Mouse (Mus musculus): ENCODE data around the gene Rgs2. TPM values are rescaled to one million over a fixed set of nuclear protein-coding genes. Genes with fewer than 3 reads are reported as not detected.

Gene Rgs2
- total RNA-seq, 2 experiments from 2014 or later, result 59.3 to 60.5 TPM

DNA sequence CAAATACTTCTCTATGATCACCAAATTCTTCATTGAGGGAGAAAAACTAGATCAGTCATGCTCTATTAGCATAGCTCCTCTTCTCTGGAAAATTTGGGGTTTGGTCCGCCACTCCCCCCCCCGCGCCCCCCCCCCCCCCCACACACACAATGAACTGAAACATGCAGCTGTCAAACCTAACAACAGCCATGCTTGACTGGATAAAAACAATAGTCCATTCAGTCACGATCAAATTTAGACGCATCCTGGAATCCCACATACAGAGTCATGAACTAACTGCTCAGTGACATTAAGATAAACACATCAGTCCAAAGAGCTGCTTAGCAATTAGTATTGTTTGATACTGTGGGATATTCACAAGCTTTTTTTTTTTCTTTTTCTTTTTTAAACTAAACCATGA is 14.2 kb downstream of the Rgs2 start:
- no peak for DNase-seq (ENCODE audit: extremely low spot score in 1 of 2, low spot score in 2 of 2)
- intact Hi-C loops (cut with DNase I), result no loop called here

DNA sequence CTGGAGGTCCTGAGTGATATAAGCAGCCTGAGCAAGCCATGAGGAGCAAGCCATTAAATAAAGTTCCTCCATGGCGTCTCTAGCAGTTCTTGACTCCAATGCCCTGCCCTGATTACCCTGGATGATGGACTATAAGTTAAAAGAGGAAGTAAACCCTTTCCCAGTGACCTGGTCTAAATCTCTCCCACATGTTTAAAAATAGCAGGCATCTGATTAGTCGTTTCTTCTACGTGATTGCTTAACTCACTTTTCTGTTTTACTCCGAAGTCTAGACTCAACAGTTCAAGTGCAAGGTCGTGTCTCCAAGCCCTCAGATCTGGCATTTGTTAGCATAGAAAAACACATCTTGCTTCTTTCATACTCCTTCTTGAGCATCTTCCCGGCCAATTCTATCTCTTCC is 15.2 kb downstream of the Rgs2 start:
- no peak for DNase-seq (ENCODE audit: extremely low spot score in 1 of 2, low spot score in 2 of 2)
- intact Hi-C loops (cut with DNase I), result no loop called here

DNA sequence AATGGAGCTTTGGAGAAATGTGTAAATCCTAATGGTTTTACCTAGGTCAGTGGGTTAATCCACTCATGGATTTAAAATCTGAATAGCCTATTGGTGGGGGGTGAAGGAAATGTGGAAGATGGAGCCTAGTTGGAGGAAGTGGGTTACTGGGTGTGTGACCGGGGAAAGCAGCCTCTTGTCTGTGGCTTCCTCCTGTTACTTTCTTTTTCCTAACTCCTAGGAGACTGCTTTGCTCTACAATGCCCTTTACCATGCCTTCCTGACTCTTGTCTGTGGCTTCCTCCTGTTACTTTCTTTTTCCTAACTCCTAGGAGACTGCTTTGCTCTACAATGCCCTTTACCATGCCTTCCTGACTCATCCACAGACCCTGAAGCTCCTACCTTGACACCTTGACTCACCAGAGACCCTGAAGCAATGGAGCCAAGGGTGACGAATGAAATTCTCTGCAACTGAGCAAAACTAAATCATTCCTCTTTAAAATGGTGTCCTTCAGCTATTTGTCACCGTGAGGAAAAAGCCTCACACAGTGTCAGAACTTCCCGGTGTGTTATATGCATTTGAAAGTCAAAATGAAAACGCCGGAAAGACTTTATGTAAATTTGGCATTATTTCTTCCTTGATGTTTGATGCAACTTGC is 18.9 kb downstream of the Rgs2 start:
- intact Hi-C loops (cut with DNase I), result no loop called here
- DNase-seq (ENCODE audit: extremely low spot score in 1 of 2, low spot score in 2 of 2), result no peak

DNA sequence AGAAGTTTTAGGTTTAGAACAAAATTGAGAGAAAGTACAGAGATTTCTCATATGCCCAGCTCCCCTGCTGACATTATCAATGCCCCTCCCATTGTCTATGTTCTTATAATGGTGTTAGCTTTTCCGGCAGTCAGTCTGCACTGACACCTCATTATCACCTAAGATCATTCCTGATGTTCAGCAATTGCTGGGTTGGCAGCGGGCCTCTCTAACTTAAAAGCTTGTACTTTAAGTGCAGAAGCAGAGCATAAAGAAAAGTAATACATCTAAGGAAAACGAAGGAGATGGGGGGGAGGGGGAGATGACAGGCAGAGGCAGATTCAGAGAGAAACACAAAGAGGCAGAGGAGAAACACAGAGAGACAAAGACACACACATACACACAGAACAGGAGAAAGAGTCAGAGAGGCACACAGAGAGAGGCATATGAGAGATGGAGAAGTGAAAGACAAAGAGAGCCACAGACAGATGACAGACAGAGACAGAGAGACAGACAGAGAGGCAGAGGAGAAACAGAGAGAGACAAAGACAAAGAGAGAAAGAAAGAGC is 21.1 kb downstream of the Rgs2 start:
- no peak for DNase-seq (ENCODE audit: extremely low spot score in 1 of 2, low spot score in 2 of 2)
- intact Hi-C loops (cut with DNase I), result no loop called here

DNA sequence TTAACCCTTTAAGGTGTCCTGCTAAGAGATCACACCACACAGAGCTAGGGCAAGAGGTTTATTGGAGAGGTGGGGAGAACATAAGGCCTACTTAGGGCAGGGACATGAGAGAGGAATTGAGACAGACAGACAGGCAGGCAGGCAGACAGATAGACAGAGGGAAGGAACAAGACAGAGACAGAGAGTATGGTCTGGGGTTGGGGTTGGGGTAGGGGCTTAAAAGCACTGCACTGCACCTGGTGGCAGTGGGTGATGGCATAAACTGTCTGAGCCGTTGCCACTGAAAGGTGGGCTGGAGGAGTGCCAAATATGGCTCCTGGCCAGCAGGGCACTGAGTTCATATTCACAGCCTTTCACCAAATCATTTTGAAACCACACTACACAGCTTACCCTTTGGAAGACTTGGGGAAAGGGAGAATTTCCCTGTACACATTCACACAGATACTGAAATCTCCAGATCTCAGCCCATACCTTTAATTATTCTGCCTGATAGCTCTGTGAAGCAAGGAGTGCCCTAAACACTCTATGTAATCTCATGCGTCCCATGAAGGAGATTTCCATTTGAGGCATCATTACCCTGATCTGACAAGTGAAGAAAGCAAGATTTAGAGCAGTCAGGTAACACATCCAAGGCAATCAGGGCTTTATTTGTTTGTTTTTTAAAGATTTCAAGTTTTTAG is 21.7 kb downstream of the Rgs2 start:
- no peak for DNase-seq (ENCODE audit: extremely low spot score in 1 of 2, low spot score in 2 of 2)
- intact Hi-C loops (cut with DNase I), result no loop called here

DNA sequence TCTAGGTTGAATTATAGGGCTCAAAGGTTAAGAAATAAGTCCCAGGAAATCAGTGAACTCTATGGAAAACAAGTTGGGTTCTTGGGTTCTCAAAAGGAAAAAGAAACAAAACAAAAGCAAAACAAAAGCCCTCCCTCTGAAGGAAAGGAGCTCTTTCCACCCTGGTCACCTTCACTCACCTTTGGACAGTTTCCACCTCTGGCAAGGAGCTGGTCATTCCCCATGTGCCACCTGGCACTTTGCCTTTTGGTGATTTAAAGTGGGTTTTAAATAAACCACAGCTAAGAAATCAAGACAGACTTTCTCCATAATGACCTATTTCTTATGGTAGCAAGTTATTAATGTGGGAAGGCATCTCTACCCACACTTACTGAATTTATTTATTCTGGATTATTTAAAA is 23.1 kb downstream of the Rgs2 start:
- intact Hi-C loops (cut with DNase I), result no loop called here
- no peak for DNase-seq (ENCODE audit: extremely low spot score in 1 of 2, low spot score in 2 of 2)

DNA sequence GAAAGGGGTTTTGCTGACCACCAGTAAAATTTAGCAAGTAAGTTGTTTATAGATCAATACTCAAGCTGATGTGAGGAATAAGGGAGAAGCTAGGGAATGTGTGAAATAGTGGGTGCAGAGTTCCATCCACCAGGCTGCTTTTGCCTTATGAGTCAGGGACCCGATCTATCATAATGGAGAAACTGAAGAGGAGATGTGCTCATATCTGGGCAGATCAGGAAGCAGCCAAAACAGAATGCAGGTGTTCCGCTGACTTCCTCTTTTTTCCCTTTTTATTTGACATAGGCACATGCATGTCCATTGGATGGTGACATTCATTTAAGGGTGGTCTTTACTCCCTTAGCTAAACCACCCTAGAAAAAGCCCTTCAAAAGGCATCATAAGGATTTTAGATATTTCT is 29.3 kb downstream of the Rgs2 start:
- DNase-seq (ENCODE audit: extremely low spot score in 1 of 2, low spot score in 2 of 2), result no peak
- intact Hi-C loops (cut with DNase I), result no loop called here

DNA sequence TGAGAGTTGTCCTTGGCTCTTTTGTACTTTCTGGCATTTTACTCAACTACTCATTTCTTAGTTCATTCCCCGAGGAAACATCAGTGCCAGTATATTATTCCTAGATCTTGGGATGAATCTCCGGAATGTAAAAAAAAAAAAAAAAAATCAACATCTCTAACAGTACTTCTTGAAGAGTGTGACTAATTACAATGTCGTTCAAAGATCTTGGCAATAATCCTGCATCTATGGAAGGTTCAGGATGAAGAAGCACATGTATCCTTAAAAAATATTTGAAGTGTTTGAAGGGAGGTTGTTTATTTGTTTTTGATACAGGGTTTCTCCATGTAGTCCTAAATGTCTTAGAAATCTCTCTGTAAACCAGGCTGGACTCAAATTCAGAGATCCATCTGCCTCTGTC is 41.7 kb downstream of the Rgs2 start:
- intact Hi-C loops (cut with DNase I), result no loop called here
- DNase-seq (ENCODE audit: extremely low spot score in 1 of 2, low spot score in 2 of 2), result no peak

DNA sequence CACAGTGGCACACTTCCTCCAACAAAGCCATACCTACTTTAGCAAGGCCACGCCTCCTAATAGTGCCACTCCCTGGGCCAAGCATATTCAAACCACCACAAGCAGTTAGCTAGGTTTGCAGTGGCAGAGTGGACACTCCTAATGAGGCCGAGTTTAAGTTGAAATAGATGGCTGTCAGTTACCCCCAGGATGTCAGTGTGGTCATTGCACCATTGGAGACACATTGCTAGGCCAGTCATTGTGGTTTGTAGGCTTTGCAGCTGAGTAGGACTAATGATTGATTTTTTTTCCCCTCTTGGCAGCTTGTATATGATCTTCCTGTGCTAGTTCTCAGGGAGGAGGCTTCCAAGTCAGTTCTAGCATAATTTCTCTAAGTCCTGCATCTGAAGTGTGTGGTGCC is 43.6 kb downstream of the Rgs2 start:
- intact Hi-C loops (cut with DNase I), result no loop called here
- no peak for DNase-seq (ENCODE audit: extremely low spot score in 1 of 2, low spot score in 2 of 2)

DNA sequence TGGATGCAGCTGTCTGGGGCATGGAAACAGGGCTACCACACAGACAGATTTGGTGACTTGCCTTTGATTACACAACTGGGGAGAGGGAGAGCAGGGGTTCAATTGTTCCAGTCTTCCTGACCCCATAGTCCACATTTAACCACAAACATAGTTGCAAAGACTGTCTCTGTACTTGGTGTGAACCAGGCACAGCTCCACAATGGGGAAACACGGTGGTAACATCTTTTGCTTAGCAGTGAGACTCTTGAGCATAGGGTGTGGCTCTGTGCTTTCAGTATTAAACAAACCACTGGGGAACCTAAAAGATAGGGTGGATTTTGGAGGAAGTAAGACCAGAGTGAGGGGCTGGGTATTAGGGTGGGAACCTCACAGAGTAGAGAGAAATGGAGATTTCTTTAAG is 47.9 kb downstream of the Rgs2 start:
- DNase-seq (ENCODE audit: extremely low spot score in 1 of 2, low spot score in 2 of 2), result no peak
- intact Hi-C loops (cut with DNase I), result no loop called here

DNA sequence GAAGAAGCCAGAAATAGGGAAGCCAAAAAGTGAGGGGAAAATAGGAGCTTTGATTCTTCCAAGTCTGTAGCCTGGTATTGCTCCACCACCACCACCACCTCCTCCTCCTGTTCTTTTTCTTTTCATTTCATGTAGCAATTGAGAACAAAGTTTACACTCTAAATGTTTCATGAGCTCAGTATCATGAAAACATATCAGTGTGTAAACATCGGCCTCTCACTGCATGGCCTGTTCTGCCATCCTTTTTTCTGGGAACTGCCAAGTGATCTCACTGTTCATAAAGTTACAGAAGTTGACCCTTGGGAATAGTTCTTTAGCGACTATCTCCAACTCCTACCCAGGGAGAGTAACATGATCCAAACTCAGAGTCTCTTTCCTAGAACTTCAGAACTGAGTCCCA is 51.1 kb downstream of the Rgs2 start:
- DNase-seq (ENCODE audit: extremely low spot score in 1 of 2, low spot score in 2 of 2), result no peak
- intact Hi-C loops (cut with DNase I), result no loop called here

Other genes with a start within 250 kb of the Rgs2 start
- gene Trove2, start 227.1 kb downstream of the Rgs2 start, total RNA-seq (2021), result 10 to 100 TPM; 27.5 to 30.8 TPM
- 10 to 100 TPM; 33.1 to 33.2 TPM for gene Uchl5, start 226.9 kb downstream of the Rgs2 start, total RNA-seq (2021)
- 1 to 10 TPM; 2.7 to 2.9 TPM for gene Rgs13, start 173.2 kb upstream of the Rgs2 start, total RNA-seq (2021)
- gene Rgs1, start 245.1 kb upstream of the Rgs2 start, total RNA-seq (2021), result under 1 TPM; 0.34 to 0.69 TPM